Mouse (Mus musculus): ENCODE measurements around the gene Iqsec2. TPM values are rescaled to one million over a fixed set of nuclear protein-coding genes. Genes with fewer than 3 reads are reported as not detected.

The Iqsec2 gene
- polyA plus RNA-seq, 2 experiments, result 4.3 to 9.1 TPM

DNA sequence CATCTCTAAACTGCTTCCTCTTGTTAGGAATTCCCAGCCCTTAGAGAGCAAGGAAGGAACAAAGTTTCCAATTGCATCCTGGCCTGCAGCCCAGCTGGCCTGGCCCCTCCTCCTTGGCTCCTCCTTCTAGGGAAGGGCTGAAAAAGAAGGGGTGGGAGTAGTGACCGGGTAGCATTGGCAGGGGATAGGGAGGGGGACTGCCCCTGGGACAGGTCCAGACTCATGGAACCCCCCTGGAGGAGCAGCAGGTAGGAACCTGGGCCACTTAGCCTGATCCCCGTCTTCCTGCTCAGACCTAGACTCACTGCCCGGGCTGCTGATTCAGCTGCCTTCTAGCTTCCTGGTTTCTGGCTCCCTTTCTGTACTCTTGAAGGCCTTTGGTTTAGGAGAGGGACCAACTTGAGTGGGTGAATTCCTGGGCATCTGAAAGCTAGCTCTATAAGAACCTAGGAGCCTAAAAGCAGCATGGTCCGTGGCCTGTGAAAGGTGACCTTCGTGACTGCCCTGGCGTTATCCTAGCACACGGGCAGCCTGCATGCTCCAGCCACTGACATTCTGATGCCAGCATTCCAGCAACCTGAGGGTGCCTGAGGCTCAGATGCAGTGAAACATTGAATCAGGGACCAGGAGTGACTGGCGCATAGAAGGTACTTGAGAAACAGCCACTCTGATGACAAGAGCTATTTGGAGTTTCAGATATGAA is 34.9 kb downstream of the Iqsec2 start:
- Histone ChIP-seq H3K9ac (ENCODE audit: low read depth, low read length, severe bottlenecking) (no peak overlapping the region), H3K4me2 (replicated peaks; ENCODE audit: low read depth, low read length, severe bottlenecking) (peak overlapping the region; percentile 42), H3K4me3 (replicated peaks; ENCODE audit: low read length) (peak overlapping the region; percentile 28), H3K27ac (replicated peaks; ENCODE audit: low read depth, low read length) (no peak overlapping the region), H3K27me3 (ENCODE audit: control insufficient read depth, insufficient read depth, low read length) (no peaks in the 10 kb centered on the region), H3K9me3 (ENCODE audit: control insufficient read depth, low read length) (no peaks in the 10 kb centered on the region), H3K36me3 (ENCODE audit: control insufficient read depth, insufficient read depth, low read length) (no peaks in the 10 kb centered on the region), H3K4me1 (ENCODE audit: control insufficient read depth, insufficient read depth, low read length) (no peaks in the 10 kb centered on the region)
- TF ChIP-seq POLR2A (IDR thresholded peaks at IDR 0.05; ENCODE audit: borderline replicate concordance, extremely low read depth, insufficient read depth, insufficient read length), result no peak
- 42% methylated on average over 8 of the region's 8 CpGs for WGBS
- ATAC-seq (ENCODE audit: low FRiP score, low read depth), result peak; percentile 81
- DNase-seq (ENCODE audit: low spot score), result peak; percentile 78

DNA sequence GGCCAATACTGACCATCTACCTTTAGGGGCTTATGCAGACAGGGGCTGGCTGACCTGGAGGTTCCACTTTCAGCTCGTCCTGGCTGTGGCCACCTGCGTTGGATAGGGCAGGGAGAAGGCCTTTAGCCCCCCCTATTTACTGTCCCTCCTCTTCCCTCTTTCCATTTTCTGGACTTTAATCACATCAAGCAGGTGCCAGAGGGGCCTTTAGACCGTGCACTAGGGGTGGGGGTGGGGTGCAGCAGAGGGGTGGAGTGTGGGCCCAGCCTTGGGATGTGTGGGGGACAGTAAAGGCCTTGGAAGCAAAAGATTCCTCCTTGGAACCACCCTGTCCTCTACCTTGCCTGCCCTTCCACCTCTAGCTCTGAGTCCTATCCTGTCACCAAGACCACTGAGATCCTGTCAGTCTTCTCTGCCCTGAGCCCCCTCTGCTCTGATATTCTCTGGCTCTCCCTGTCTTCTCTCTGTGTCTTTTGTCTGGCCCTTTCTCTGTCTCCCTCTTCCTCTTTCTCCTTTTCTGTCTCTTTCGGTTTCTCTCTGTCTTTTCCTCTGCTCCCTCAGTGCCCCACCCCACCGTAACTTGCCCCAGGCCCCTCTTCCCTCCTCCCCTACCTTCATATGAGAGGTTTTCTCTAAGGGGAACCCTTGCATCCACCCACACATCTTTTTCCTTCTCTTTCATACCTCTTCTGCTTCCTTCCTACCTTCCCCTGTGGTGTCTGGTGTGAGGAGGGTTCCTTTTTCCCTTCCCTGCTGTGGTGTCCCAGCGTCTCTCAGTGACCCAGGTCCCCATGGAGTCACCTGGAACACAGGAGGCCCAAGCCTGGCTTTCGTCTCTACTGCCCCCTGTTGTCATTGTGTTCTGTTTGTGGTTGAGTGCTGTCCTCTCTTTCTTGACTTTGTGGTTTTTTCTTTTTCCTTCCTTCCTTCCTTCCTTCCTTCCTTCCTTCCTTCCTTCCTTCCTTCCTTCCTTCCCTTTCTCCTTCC is 35.9 kb downstream of the Iqsec2 start:
- no peak for TF ChIP-seq POLR2A (IDR thresholded peaks at IDR 0.05; ENCODE audit: borderline replicate concordance, extremely low read depth, insufficient read depth, insufficient read length)
- no peaks in the 10 kb centered on the region for H3K27me3 ChIP-seq (ENCODE audit: control insufficient read depth, insufficient read depth, low read length)
- no peak for ATAC-seq (ENCODE audit: low FRiP score, low read depth)
- H3K36me3 ChIP-seq (ENCODE audit: control insufficient read depth, insufficient read depth, low read length), result no peaks in the 10 kb centered on the region
- H3K27ac ChIP-seq (replicated peaks; ENCODE audit: low read depth, low read length), result no peak overlapping the region
- H3K9me3 ChIP-seq (ENCODE audit: control insufficient read depth, low read length), result no peaks in the 10 kb centered on the region
- WGBS, result 63% methylated on average over 7 of the region's 7 CpGs
- H3K4me2 ChIP-seq (replicated peaks; ENCODE audit: low read depth, low read length, severe bottlenecking), result 0 out of 2 replicates have a peak overlapping the region, but pooled peaks have one; percentile 42
- no peak overlapping the region for H3K9ac ChIP-seq (ENCODE audit: low read depth, low read length, severe bottlenecking)
- H3K4me1 ChIP-seq (ENCODE audit: control insufficient read depth, insufficient read depth, low read length), result no peaks in the 10 kb centered on the region
- H3K4me3 ChIP-seq (replicated peaks; ENCODE audit: low read length), result peak overlapping the region; percentile 28
- DNase-seq (ENCODE audit: low spot score), result no peak

DNA sequence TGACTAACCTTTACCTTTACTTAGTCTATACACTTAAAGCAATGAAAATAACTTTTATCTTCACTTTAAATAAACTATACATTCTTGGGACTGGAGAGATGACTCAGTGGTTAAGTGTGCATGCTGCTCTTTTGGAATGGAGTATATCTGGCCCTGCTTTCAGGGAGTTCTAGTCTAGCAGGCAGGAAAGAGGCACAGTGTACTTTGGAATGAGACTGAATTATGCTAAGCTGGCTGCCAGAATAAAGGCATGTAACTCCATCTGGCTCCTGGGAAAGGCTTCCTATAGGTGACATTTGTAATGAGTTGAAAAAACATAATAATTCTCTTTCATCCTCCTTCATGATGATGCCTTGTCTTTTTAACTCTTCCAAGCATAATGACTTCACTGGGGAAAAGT is 43.1 kb downstream of the Iqsec2 start:
- Histone ChIP-seq H3K36me3 (ENCODE audit: control insufficient read depth, insufficient read depth, low read length) (no peaks in the 10 kb centered on the region), H3K9me3 (ENCODE audit: control insufficient read depth, low read length) (no peaks in the 10 kb centered on the region), H3K4me3 (replicated peaks; ENCODE audit: low read length) (no peak overlapping the region), H3K27ac (replicated peaks; ENCODE audit: low read depth, low read length) (no peak overlapping the region), H3K9ac (ENCODE audit: low read depth, low read length, severe bottlenecking) (no peak overlapping the region), H3K4me1 (ENCODE audit: control insufficient read depth, insufficient read depth, low read length) (no peaks in the 10 kb centered on the region), H3K4me2 (replicated peaks; ENCODE audit: low read depth, low read length, severe bottlenecking) (no peak overlapping the region), H3K27me3 (ENCODE audit: control insufficient read depth, insufficient read depth, low read length) (no peaks in the 10 kb centered on the region; the same call in 1 of the 2 replicates)
- no peak for TF ChIP-seq POLR2A (IDR thresholded peaks at IDR 0.05; ENCODE audit: borderline replicate concordance, extremely low read depth, insufficient read depth, insufficient read length)
- ATAC-seq (ENCODE audit: low FRiP score, low read depth) (no peak), DNase-seq (ENCODE audit: low spot score) (no peak)

DNA sequence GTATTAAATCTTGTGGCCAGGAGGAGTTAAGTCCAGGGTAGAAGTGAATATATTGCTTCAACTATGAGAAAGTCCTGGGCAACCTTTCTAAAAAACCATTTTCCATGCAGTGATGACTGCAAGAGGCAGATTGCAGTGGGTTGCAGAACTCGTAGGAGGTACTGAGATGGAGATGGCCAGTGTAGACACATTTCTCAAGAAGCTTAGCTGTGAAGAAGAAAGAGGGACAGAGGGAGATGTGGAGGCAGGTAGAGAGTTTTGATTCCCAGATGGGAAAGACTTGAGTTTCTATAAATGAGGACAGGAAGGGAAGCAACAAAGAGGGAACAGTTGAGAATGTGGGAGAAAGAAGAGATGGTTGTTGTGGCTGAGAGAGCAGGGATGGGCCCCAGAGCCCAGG is 47.2 kb downstream of the Iqsec2 start:
- ATAC-seq (ENCODE audit: low FRiP score, low read depth), result no peak
- WGBS, result 71% methylated on average over 1 of the region's 1 CpGs
- no peak for TF ChIP-seq POLR2A (IDR thresholded peaks at IDR 0.05; ENCODE audit: borderline replicate concordance, extremely low read depth, insufficient read depth, insufficient read length)

More for the DNA sequence above, 47.2 kb downstream of the Iqsec2 start:
- Histone ChIP-seq H3K27me3 (ENCODE audit: control insufficient read depth, insufficient read depth, low read length) (no peaks in the 10 kb centered on the region; the same call in 1 of the 2 replicates), H3K4me3 (replicated peaks; ENCODE audit: low read length) (no peak overlapping the region), H3K36me3 (ENCODE audit: control insufficient read depth, insufficient read depth, low read length) (no peaks in the 10 kb centered on the region), H3K27ac (replicated peaks; ENCODE audit: low read depth, low read length) (no peak overlapping the region), H3K4me1 (ENCODE audit: control insufficient read depth, insufficient read depth, low read length) (no peaks in the 10 kb centered on the region), H3K4me2 (replicated peaks; ENCODE audit: low read depth, low read length, severe bottlenecking) (no peak overlapping the region), H3K9me3 (ENCODE audit: control insufficient read depth, low read length) (no peaks in the 10 kb centered on the region), H3K9ac (ENCODE audit: low read depth, low read length, severe bottlenecking) (no peak overlapping the region)
- DNase-seq (ENCODE audit: low spot score), result no peak

Data from limb, embryonic 14.5 days (tissue).